Mouse (Mus musculus) limb, embryonic 12.5 days (tissue): ENCODE measurements around the gene Rasgrp2. TPM values are rescaled to one million over a fixed set of nuclear protein-coding genes. Genes with fewer than 3 reads are reported as not detected.

ENCODE experiments used
- ATAC-seq: fragments of 200-750 bp; cut with Nextera tagmentation; 2 replicates; pipeline ENCODE4 v1.8.0; 2017; ENCODE audit warnings: low read depth, moderate TSS enrichment; ENCODE audit not compliant: insufficient number of reproducible peaks, insufficient read depth, low FRiP score, low TSS enrichment
- H3K27ac ChIP-seq: fragments of 300-500 bp; sonication (generic); 2 replicates; pipeline ENCODE4 v1.5.1; 2016; ENCODE audit warnings: mild to moderate bottlenecking, moderate library complexity
- H3K27me3 ChIP-seq: fragments of 300-500 bp; sonication (generic); 2 replicates; pipeline ENCODE4 v1.6.1; 2016; ENCODE audit warnings: mild to moderate bottlenecking, moderate library complexity
- H3K36me3 ChIP-seq: fragments of 300-500 bp; sonication (generic); 2 replicates; pipeline ENCODE4 v1.6.1; 2016; ENCODE audit warnings: mild to moderate bottlenecking, moderate library complexity
- H3K4me1 ChIP-seq: fragments of 300-500 bp; sonication (generic); replicated peaks from 2 replicates; pipeline ENCODE4 v1.6.1; 2016
- H3K4me2 ChIP-seq: fragments of 300-500 bp; sonication (generic); 2 replicates; pipeline ENCODE4 v1.6.1; 2016; ENCODE audit warnings: mild to moderate bottlenecking, moderate library complexity
- H3K4me3 ChIP-seq: fragments of 300-500 bp; sonication (generic); replicated peaks from 2 replicates; pipeline ENCODE4 v1.5.1; 2016; ENCODE audit warnings: mild to moderate bottlenecking
- H3K9ac ChIP-seq: fragments of 300-500 bp; sonication (generic); replicated peaks from 2 replicates; pipeline ENCODE4 v1.6.1; 2016; ENCODE audit warnings: mild to moderate bottlenecking, moderate library complexity
- H3K9me3 ChIP-seq: fragments of 300-500 bp; sonication (generic); 2 replicates; pipeline ENCODE4 v1.6.1; 2016; ENCODE audit warnings: mild to moderate bottlenecking, moderate library complexity
- WGBS: fragments of 180-500 bp; shearing (Covaris S2); methylation state at CpG from one replicate; pipeline ENCODE4 v1.1.7; 2016; 5-methylcytosine and 5-hydroxymethylcytosine counted together
- polyA plus RNA-seq: library from polyadenylated mRNA; unstranded; fragments of >200 nt; fragmentation: Nextera tagmentation; extraction: Ambion mirVana; gene quantifications from 2 replicates; pipeline ENCODE4 v1.2.1, GENCODE M21; 2016

Gene Rasgrp2
- polyA plus RNA-seq, 1 experiment from 2014 or later = 16.3 TPM

- H3K36me3 ChIP-seq = no peaks in the 10 kb centered on the region
- peaks cover 51% of the 10 kb centered on the region for H3K27me3 ChIP-seq
- H3K9me3 ChIP-seq = no peaks in the 10 kb centered on the region
- ATAC-seq = no peak
- no peak overlapping the region for H3K9ac ChIP-seq
- no peak overlapping the region for H3K4me3 ChIP-seq
- H3K27ac ChIP-seq = no peak overlapping the region
- whole genome bisulfite sequencing = 46% methylated on average over 7 of the region's 7 CpGs
- H3K4me1 ChIP-seq = peaks cover 15% of the 10 kb centered on the region; the same call in 1 of the 2 replicates
- no peak overlapping the region for H3K4me2 ChIP-seq
Measured at GRCm38 (mm10) chr19:6446736-6447437, 47.7 kb downstream of the Rasgrp2 start.

GRCm38 (mm10) chr19:6448752-6449151 lies 49.6 kb downstream of the Rasgrp2 start:
- Histone ChIP-seq H3K36me3 (no peaks in the 10 kb centered on the region), H3K4me3 (no peak overlapping the region; the same call in 1 of the 2 replicates), H3K4me2 (peak overlapping the region; percentile 48)

GRCm38 (mm10) chr19:6449841-6450240 lies 50.7 kb downstream of the Rasgrp2 start:
- Histone ChIP-seq H3K4me2 (no peak overlapping the region), H3K9me3 (no peaks in the 10 kb centered on the region), H3K36me3 (no peaks in the 10 kb centered on the region), H3K27ac (no peak overlapping the region), H3K4me1 (peaks cover 25% of the 10 kb centered on the region), H3K4me3 (no peak overlapping the region), H3K9ac (no peak overlapping the region), H3K27me3 (peaks cover 51% of the 10 kb centered on the region)
- WGBS = 68% methylated on average over 7 of the region's 7 CpGs
- ATAC-seq = no peak

More at GRCm38 (mm10) chr19:6448752-6449151, 49.6 kb downstream of the Rasgrp2 start:
- no peaks in the 10 kb centered on the region for H3K9me3 ChIP-seq
- WGBS = 31% methylated on average over 5 of the region's 5 CpGs
- H3K27me3 ChIP-seq = peaks cover 54% of the 10 kb centered on the region
- no peak overlapping the region for H3K27ac ChIP-seq
- no peak for ATAC-seq
- H3K4me1 ChIP-seq = peaks cover 25% of the 10 kb centered on the region
- H3K9ac ChIP-seq = no peak overlapping the region

- H3K4me3 ChIP-seq = no peak overlapping the region; the same call in 1 of the 2 replicates
- no peak overlapping the region for H3K27ac ChIP-seq
- H3K9me3 ChIP-seq = no peaks in the 10 kb centered on the region
- H3K9ac ChIP-seq = no peak overlapping the region; the same call in 1 of the 2 replicates
- peaks cover 44% of the 10 kb centered on the region for H3K27me3 ChIP-seq
- WGBS = 26% methylated on average over 6 of the region's 6 CpGs
- H3K4me2 ChIP-seq = no peak overlapping the region
- H3K4me1 ChIP-seq = peaks cover 18% of the 10 kb centered on the region
- H3K36me3 ChIP-seq = no peaks in the 10 kb centered on the region
- peak; percentile 74; the same call in 1 of the 2 replicates for ATAC-seq
Measured at GRCm38 (mm10) chr19:6452030-6452494, 52.9 kb downstream of the Rasgrp2 start.

- H3K27me3 ChIP-seq = peaks cover 43% of the 10 kb centered on the region
- no peak overlapping the region for H3K9ac ChIP-seq
- no peak overlapping the region for H3K4me2 ChIP-seq
- 61% methylated on average over 9 of the region's 9 CpGs for WGBS
- no peak overlapping the region for H3K4me3 ChIP-seq
- H3K4me1 ChIP-seq = peaks cover 18% of the 10 kb centered on the region
- H3K27ac ChIP-seq = no peak overlapping the region
- no peaks in the 10 kb centered on the region for H3K9me3 ChIP-seq
- no peaks in the 10 kb centered on the region for H3K36me3 ChIP-seq
- no peak for ATAC-seq
Measured at GRCm38 (mm10) chr19:6452672-6453310, 53.7 kb downstream of the Rasgrp2 start.

- WGBS = 86% methylated on average over 8 of the region's 8 CpGs
- peaks cover 12% of the 10 kb centered on the region for H3K4me1 ChIP-seq
- no peak overlapping the region for H3K27ac ChIP-seq
- H3K9ac ChIP-seq = no peak overlapping the region
- H3K36me3 ChIP-seq = no peaks in the 10 kb centered on the region
- H3K9me3 ChIP-seq = no peaks in the 10 kb centered on the region
- peaks cover 43% of the 10 kb centered on the region for H3K27me3 ChIP-seq
- no peak overlapping the region for H3K4me3 ChIP-seq
- no peak for ATAC-seq
- no peak overlapping the region for H3K4me2 ChIP-seq
Measured at GRCm38 (mm10) chr19:6453349-6453748, 54.2 kb downstream of the Rasgrp2 start.

GRCm38 (mm10) chr19:6454041-6454720 lies 55.0 kb downstream of the Rasgrp2 start:
- no peak overlapping the region for H3K27ac ChIP-seq
- H3K4me1 ChIP-seq = peaks cover 12% of the 10 kb centered on the region; the same call in 1 of the 2 replicates
- no peak overlapping the region for H3K4me3 ChIP-seq
- ATAC-seq = no peak
- no peaks in the 10 kb centered on the region for H3K9me3 ChIP-seq
- H3K27me3 ChIP-seq = peaks cover 37% of the 10 kb centered on the region
- H3K36me3 ChIP-seq = no peaks in the 10 kb centered on the region
- no peak overlapping the region for H3K4me2 ChIP-seq
- 77% methylated on average over 10 of the region's 10 CpGs for WGBS
- no peak overlapping the region for H3K9ac ChIP-seq

GRCm38 (mm10) chr19:6459504-6459903 lies 60.4 kb downstream of the Rasgrp2 start:
- Histone ChIP-seq H3K4me1 (no peaks in the 10 kb centered on the region; the same call in 1 of the 2 replicates), H3K9ac (no peak overlapping the region), H3K36me3 (no peaks in the 10 kb centered on the region), H3K4me3 (no peak overlapping the region), H3K4me2 (no peak overlapping the region), H3K27me3 (peaks cover 21% of the 10 kb centered on the region), H3K9me3 (no peaks in the 10 kb centered on the region), H3K27ac (no peak overlapping the region)
- ATAC-seq = no peak
- WGBS = 80% methylated on average over 6 of the region's 6 CpGs

GRCm38 (mm10) chr19:6462841-6463240 lies 63.7 kb downstream of the Rasgrp2 start:
- Histone ChIP-seq H3K36me3 (no peaks in the 10 kb centered on the region), H3K9ac (no peak overlapping the region), H3K4me2 (no peak overlapping the region), H3K9me3 (no peaks in the 10 kb centered on the region), H3K27ac (no peak overlapping the region), H3K4me3 (no peak overlapping the region), H3K4me1 (no peaks in the 10 kb centered on the region; the same call in 1 of the 2 replicates), H3K27me3 (peaks cover 11% of the 10 kb centered on the region)
- WGBS = 45% methylated on average over 6 of the region's 6 CpGs
- no peak for ATAC-seq

GRCm38 (mm10) chr19:6464306-6465071 lies 65.3 kb downstream of the Rasgrp2 start:
- no peak overlapping the region for H3K4me3 ChIP-seq
- no peak overlapping the region for H3K27ac ChIP-seq
- no peak for ATAC-seq
- no peaks in the 10 kb centered on the region for H3K9me3 ChIP-seq
- peaks cover 14% of the 10 kb centered on the region for H3K27me3 ChIP-seq
- no peaks in the 10 kb centered on the region for H3K36me3 ChIP-seq
- WGBS = 45% methylated on average over 10 of the region's 10 CpGs
- no peak overlapping the region for H3K9ac ChIP-seq
- H3K4me2 ChIP-seq = no peak overlapping the region
- peaks cover 6% of the 10 kb centered on the region for H3K4me1 ChIP-seq
